19 mouse cellular contexts compared by ENCODE assay signal in the genomic region with DNA sequence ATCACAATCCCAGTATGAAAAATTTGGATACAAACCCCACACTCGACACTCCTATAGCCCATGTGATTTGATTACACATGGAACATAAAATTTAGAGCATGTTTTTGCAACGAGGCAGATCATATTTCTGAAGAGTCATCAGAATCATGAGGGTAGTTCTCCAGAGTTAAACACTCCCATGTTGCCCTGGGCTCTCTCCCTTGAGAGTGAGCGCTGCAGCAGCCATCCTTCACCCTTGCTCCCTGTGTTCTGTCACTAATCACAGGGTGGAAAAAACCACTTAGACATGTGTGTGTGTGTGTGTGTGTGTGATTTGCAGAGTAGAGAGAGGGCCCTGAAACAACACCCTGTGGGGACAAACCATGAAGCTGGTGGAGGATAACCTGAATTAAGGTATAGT. TPM values are rescaled to one million over a fixed set of nuclear protein-coding genes. Genes with fewer than 3 reads are reported as not detected.
DNase-seq lines count a peak whose midpoint lies in the region; ATAC-seq and TF ChIP-seq lines count a peak whose summit lies in the region.
"Had no signal": no experiment of that assay in that cellular context is flagged by ENCODE, and none has a peak within 500 bp of the region (broad histone marks: within the 10 kb centered on the region; RNA-seq: fewer than 3 reads in every experiment).

No protein-coding gene starts in this region.

- no peak for TF ChIP-seq POLR2A in bone marrow macrophage, adult 2 months (IDR thresholded peaks at IDR 0.05; ENCODE audit: borderline replicate concordance, low read depth, low read length)

- no peak overlapping the region for H3K9ac ChIP-seq in heart, embryonic 14.5 days (ENCODE audit: low read length)
- H3K9ac ChIP-seq in forebrain, postnatal 0 days = no peak overlapping the region
- H3K9ac ChIP-seq: embryonic facial prominence, embryonic 15.5 days; forebrain, embryonic 12.5 days; limb, embryonic 15.5 days; midbrain, embryonic 12.5 days had no signal

- H3K36me3 ChIP-seq in heart, embryonic 14.5 days (ENCODE audit: control insufficient read depth, insufficient read depth, low read length) = no peaks in the 10 kb centered on the region
- H3K36me3 ChIP-seq in heart, embryonic 10.5 days = no peaks in the 10 kb centered on the region
- H3K36me3 ChIP-seq in forebrain, postnatal 0 days (ENCODE audit: insufficient read depth) = no peaks in the 10 kb centered on the region
- H3K36me3 ChIP-seq: embryonic facial prominence, embryonic 15.5 days; forebrain, embryonic 12.5 days; limb, embryonic 15.5 days; midbrain, embryonic 12.5 days had no signal

- no peak for ATAC-seq in heart, embryonic 14.5 days (ENCODE audit: insufficient number of reproducible peaks, insufficient read depth, low FRiP score, low read depth)
- ATAC-seq in forebrain, postnatal 0 days = no peak
- ATAC-seq: hindbrain, embryonic 16.5 days had no signal

- no peak overlapping the region for H3K4me3 ChIP-seq in heart, embryonic 14.5 days (ENCODE audit: control insufficient read depth in 1 of 2, insufficient read depth in 1 of 2, low read depth in 1 of 2, low read length in 2 of 2)
- no peak overlapping the region for H3K4me3 ChIP-seq in heart, embryonic 10.5 days
- peak overlapping the region; percentile 47 for H3K4me3 ChIP-seq in bone marrow macrophage, adult 2 months (ENCODE audit: insufficient read depth, low read length)
- H3K4me3 ChIP-seq in forebrain, postnatal 0 days (ENCODE audit: low read depth, low read length) = no peak overlapping the region
- H3K4me3 ChIP-seq: embryonic facial prominence, embryonic 15.5 days; forebrain, embryonic 12.5 days; limb, embryonic 15.5 days; midbrain, embryonic 12.5 days had no signal

- no peak for TF ChIP-seq CTCF in bone marrow macrophage, adult 2 months (IDR thresholded peaks at IDR 0.05; ENCODE audit: low read depth, low read length)
- TF ChIP-seq CTCF in forebrain, postnatal 0 days (IDR thresholded peaks at IDR 0.05; ENCODE audit: low read depth) = no peak

- H3K4me1 ChIP-seq in heart, embryonic 14.5 days (ENCODE audit: control insufficient read depth in 2 of 2, insufficient read depth in 2 of 2, low read length in 2 of 2) = peaks cover 11 to 35% of the 10 kb centered on the region in 2 experiments
- peaks cover 27% of the 10 kb centered on the region for H3K4me1 ChIP-seq in heart, embryonic 10.5 days
- H3K4me1 ChIP-seq in bone marrow macrophage, adult 2 months (ENCODE audit: control insufficient read depth, insufficient read depth, low read length) = peaks cover 29% of the 10 kb centered on the region
- peaks cover 7% of the 10 kb centered on the region for H3K4me1 ChIP-seq in forebrain, postnatal 0 days (ENCODE audit: insufficient read depth)

- H3K27ac ChIP-seq in heart, embryonic 14.5 days (replicated peaks in 1 of 2; ENCODE audit: control insufficient read depth in 1 of 2, insufficient read depth in 1 of 2, low read depth in 2 of 2, low read length in 2 of 2) = no peak overlapping the region
- H3K27ac ChIP-seq in heart, embryonic 10.5 days = no peak overlapping the region
- H3K27ac ChIP-seq in bone marrow macrophage, adult 2 months (ENCODE audit: insufficient read depth, low read depth, low read length) = peak overlapping the region; percentile 76
- H3K27ac ChIP-seq in forebrain, postnatal 0 days (ENCODE audit: low read depth, low read length) = no peak overlapping the region
- H3K27ac ChIP-seq: forebrain, embryonic 12.5 days; limb, embryonic 15.5 days; midbrain, embryonic 12.5 days had no signal

- WGBS in heart, embryonic 14.5 days = 56% methylated on average over 3 of the region's 3 CpGs
- WGBS in heart, embryonic 10.5 days = 70% methylated on average over 3 of the region's 3 CpGs
- WGBS in forebrain, postnatal 0 days = 82% methylated on average over 3 of the region's 3 CpGs

- H3K4me2 ChIP-seq in heart, embryonic 14.5 days (ENCODE audit: low read length) = peak overlapping the region; percentile 76; the same call in 1 of the 2 replicates
- no peak overlapping the region for H3K4me2 ChIP-seq in forebrain, postnatal 0 days (ENCODE audit: low read depth)
- H3K4me2 ChIP-seq: embryonic facial prominence, embryonic 15.5 days; forebrain, embryonic 12.5 days; limb, embryonic 15.5 days; midbrain, embryonic 12.5 days had no signal

- peak; percentile 46 for DNase-seq in adrenal gland, postnatal 10 days
- DNase-seq in adrenal gland, postnatal 25 days = no peak
- no peak for DNase-seq in heart, embryonic 10.5 days (ENCODE audit: low spot score)
- peak; percentile 38 for DNase-seq in 3134 (ENCODE audit: extremely low read depth, insufficient read length, low spot score)
- no peak for DNase-seq in forebrain, postnatal 0 days
- no peak for DNase-seq in cerebellum, adult 11 months
- DNase-seq: B cell, adult 2 months; cerebellum, adult 2 months; kidney, adult 2 months; kidney, postnatal 36 days; lung, postnatal 14 days; thymus, adult 2 months had no signal

- no peaks in the 10 kb centered on the region for H3K9me3 ChIP-seq in heart, embryonic 14.5 days (ENCODE audit: control insufficient read depth, low read length)
- no peaks in the 10 kb centered on the region for H3K9me3 ChIP-seq in heart, embryonic 10.5 days
- H3K9me3 ChIP-seq in forebrain, postnatal 0 days (ENCODE audit: low read length) = no peaks in the 10 kb centered on the region
- H3K9me3 ChIP-seq: embryonic facial prominence, embryonic 15.5 days; forebrain, embryonic 12.5 days; limb, embryonic 15.5 days; midbrain, embryonic 12.5 days had no signal

- no peaks in the 10 kb centered on the region for H3K27me3 ChIP-seq in heart, embryonic 14.5 days (ENCODE audit: control insufficient read depth, insufficient read depth, low read length)
- no peaks in the 10 kb centered on the region for H3K27me3 ChIP-seq in heart, embryonic 10.5 days (ENCODE audit: insufficient read depth, poor library complexity, severe bottlenecking)
- H3K27me3 ChIP-seq in forebrain, postnatal 0 days (ENCODE audit: insufficient read depth, low read length) = no peaks in the 10 kb centered on the region
- H3K27me3 ChIP-seq: embryonic facial prominence, embryonic 15.5 days; forebrain, embryonic 12.5 days; limb, embryonic 15.5 days; midbrain, embryonic 12.5 days had no signal

RNA-seq across cellular contexts. Expression of gene Zcchc2, which starts 2.0 kb away (rescaled TPM):
- total RNA-seq in adrenal gland, postnatal 10 days (2021) = 10 to 100 TPM; 14.0 to 16.3 TPM
- total RNA-seq in adrenal gland, postnatal 25 days (2021) = 20.2 and 23.0 TPM in 2 replicates
- polyA plus RNA-seq in heart, embryonic 14.5 days (2014; fragmentation: Nextera tagmentation; extraction: Ambion mirVana) = 2.3 and 2.6 TPM in 2 replicates
- 1.8 and 2.4 TPM in 2 replicates for polyA plus RNA-seq in heart, embryonic 10.5 days (2016; fragmentation: Nextera tagmentation; extraction: Ambion mirVana)
- 15.9 and 18.0 TPM in 2 replicates for polyA plus RNA-seq in bone marrow macrophage, adult 2 months (2012; ENCODE audit: insufficient read depth, insufficient read length, missing spikeins)
- 11.8 and 14.2 TPM in 2 replicates for total RNA-seq in forebrain, postnatal 0 days (2014; rRNA removed)
- 1.4 and 2.0 TPM in 2 replicates for polyA plus RNA-seq in forebrain, postnatal 0 days (2015; fragmentation: Nextera tagmentation; extraction: Ambion mirVana)

Comparison
In these comparisons a context has a peak if more than half of its experiments do, and no peak if none do; other contexts are left out.
1. DNase-seq: peak in adrenal gland, postnatal 10 days (single experiment) and 3134 (single experiment); none in adrenal gland, postnatal 25 days (single experiment), heart, embryonic 10.5 days (single experiment), forebrain, postnatal 0 days (single experiment) and cerebellum, adult 11 months (single experiment).